Mouse (Mus musculus) MEL (cell line): ENCODE results near the gene Bub1. TPM values are rescaled to one million over a fixed set of nuclear protein-coding genes. Genes with fewer than 3 reads are reported as not detected.

ENCODE experiments used
- DNase-seq: peaks from one replicate; pipeline ENCODE4 v3.0.0; 2011; ENCODE audit warnings: low read depth, low spot score
- H3K27ac ChIP-seq: 2 replicates; pipeline ENCODE4 v1.5.1; 2012; ENCODE audit warnings: low read depth, mild to moderate bottlenecking, control low read depth, low read length, moderate library complexity; ENCODE audit not compliant: control insufficient read depth
- H3K27me3 ChIP-seq, 2 experiments: fragments of 150-350 bp in 1 of 2; sonication (generic) in 1 of 2; 2 replicates each; pipeline ENCODE4 v1.6.1; 2012; ENCODE audit warnings: low read length in 2 of 2, mild to moderate bottlenecking in 2 of 2, improper control_type of control experiment in 1 of 2, moderate library complexity in 1 of 2; ENCODE audit not compliant: insufficient read depth in 2 of 2, control insufficient read depth in 1 of 2
- H3K36me3 ChIP-seq, 2 experiments: 2 replicates each; pipeline ENCODE4 v1.6.1; 2012 to 2014; ENCODE audit warnings: low read length in 2 of 2, improper control_type of control experiment in 1 of 2, inconsistent platforms in 1 of 2, mild to moderate bottlenecking in 1 of 2; ENCODE audit not compliant: insufficient read depth in 2 of 2, control insufficient read depth in 1 of 2
- H3K4me1 ChIP-seq, 2 experiments: fragments of 150-350 bp in 1 of 2; sonication (generic) in 1 of 2; 2 replicates each; pipeline ENCODE4 v1.6.1; 2012; ENCODE audit warnings: low read length in 2 of 2, improper control_type of control experiment in 1 of 2, mild to moderate bottlenecking in 1 of 2; ENCODE audit not compliant: insufficient read depth in 2 of 2, control insufficient read depth in 1 of 2
- H3K4me3 ChIP-seq, 2 experiments: fragments of 150-350 bp in 1 of 2; sonication (generic) in 1 of 2; 2 replicates each; pipeline ENCODE4 v1.5.1; 2012; ENCODE audit warnings: low read depth in 2 of 2, low read length in 2 of 2, mild to moderate bottlenecking in 2 of 2, moderate library complexity in 2 of 2, control low read depth in 1 of 2, improper control_type of control experiment in 1 of 2; ENCODE audit not compliant: control insufficient read depth in 1 of 2, insufficient read depth in 1 of 2
- H3K79me2 ChIP-seq: 2 replicates; pipeline ENCODE4 v1.6.1; 2012; ENCODE audit warnings: mild to moderate bottlenecking, low read length, moderate library complexity; ENCODE audit not compliant: control insufficient read depth, poor library complexity, insufficient read depth
- H3K9ac ChIP-seq: 2 replicates; pipeline ENCODE4 v1.6.1; 2012; ENCODE audit warnings: low read depth, mild to moderate bottlenecking, control low read depth, low read length, moderate library complexity; ENCODE audit not compliant: control insufficient read depth, poor library complexity, severe bottlenecking
- H3K9me3 ChIP-seq: fragments of 150-350 bp; sonication (generic); replicated peaks from 2 replicates; pipeline ENCODE4 v1.6.1; 2012; ENCODE audit warnings: mild to moderate bottlenecking, low read length, improper control_type of control experiment, moderate library complexity; ENCODE audit not compliant: insufficient read depth
- CHD1 ChIP-seq: IDR thresholded peaks from 2 replicates; pipeline ENCODE4 v1.6.1; 2012; ENCODE audit warnings: low read depth, mild to moderate bottlenecking, inconsistent platforms, low read length, improper control_type of control experiment
- CHD2 ChIP-seq: IDR thresholded peaks from 2 replicates; pipeline ENCODE4 v1.6.1; 2011; ENCODE audit warnings: low read length, improper control_type of control experiment
- E2F4 ChIP-seq: IDR thresholded peaks from 2 replicates; pipeline ENCODE4 v1.6.1; 2011; ENCODE audit warnings: low read depth, low read length, improper control_type of control experiment, borderline replicate concordance
- ELF1 ChIP-seq: IDR thresholded peaks from 2 replicates; pipeline ENCODE4 v1.6.1; 2014; ENCODE audit warnings: low read depth, mild to moderate bottlenecking, inconsistent platforms, low read length, improper control_type of control experiment, moderate library complexity
- GABPA ChIP-seq: IDR thresholded peaks from 2 replicates; pipeline ENCODE4 v1.6.1; 2012; ENCODE audit warnings: low read depth, mild to moderate bottlenecking, inconsistent platforms, low read length, improper control_type of control experiment, moderate library complexity
- HCFC1 ChIP-seq: IDR thresholded peaks from 2 replicates; pipeline ENCODE4 v1.6.1; 2012; ENCODE audit warnings: low read depth, mild to moderate bottlenecking, inconsistent platforms, low read length, improper control_type of control experiment, moderate library complexity
- JUND ChIP-seq: IDR thresholded peaks from 2 replicates; pipeline ENCODE4 v1.6.1; 2011; ENCODE audit warnings: low read depth, mild to moderate bottlenecking, improper control_type of control experiment, low read length
- KAT2A ChIP-seq: conservative IDR thresholded peaks from 2 replicates; pipeline ENCODE4 v1.6.1; 2012; ENCODE audit warnings: low read depth, low read length, improper control_type of control experiment, inconsistent platforms
- MAX ChIP-seq: IDR thresholded peaks from 2 replicates; pipeline ENCODE4 v1.6.1; 2011; ENCODE audit warnings: low read length, improper control_type of control experiment
- MEF2A ChIP-seq: IDR thresholded peaks from 2 replicates; pipeline ENCODE4 v1.6.1; 2014; ENCODE audit warnings: low read depth, mild to moderate bottlenecking, inconsistent platforms, low read length, improper control_type of control experiment; ENCODE audit not compliant: poor library complexity, insufficient replicate concordance, severe bottlenecking; ENCODE audit errors: extremely low read depth
- POLR2AphosphoS2 ChIP-seq: IDR thresholded peaks from 2 replicates; pipeline ENCODE4 v1.6.1; 2011; ENCODE audit warnings: low read length, improper control_type of control experiment
- RAD21 ChIP-seq: IDR thresholded peaks from 2 replicates; pipeline ENCODE4 v1.6.1; 2011; ENCODE audit warnings: mild to moderate bottlenecking, low read depth, low read length, improper control_type of control experiment
- RCOR1 ChIP-seq: IDR thresholded peaks from 2 replicates; pipeline ENCODE4 v1.6.1; 2012; ENCODE audit warnings: low read depth, mild to moderate bottlenecking, inconsistent platforms, low read length, improper control_type of control experiment
- UBTF ChIP-seq: IDR thresholded peaks from 2 replicates; pipeline ENCODE4 v1.6.1; 2012; ENCODE audit warnings: low read depth, mild to moderate bottlenecking, inconsistent platforms, low read length, improper control_type of control experiment, moderate library complexity, borderline replicate concordance; ENCODE audit not compliant: insufficient read depth
- USF2 ChIP-seq, 2 experiments: IDR thresholded peaks; 2 replicates each; pipeline ENCODE4 v1.6.1; 2011 to 2012; ENCODE audit warnings: improper control_type of control experiment in 2 of 2, low read length in 2 of 2, borderline replicate concordance in 1 of 2, inconsistent platforms in 1 of 2, low read depth in 1 of 2, mild to moderate bottlenecking in 1 of 2; ENCODE audit not compliant: insufficient read depth in 1 of 2
- ZC3H11A ChIP-seq: IDR thresholded peaks from 2 replicates; pipeline ENCODE4 v1.6.1; 2012; ENCODE audit warnings: low read depth, mild to moderate bottlenecking, inconsistent platforms, low read length, improper control_type of control experiment
- ZKSCAN1 ChIP-seq: IDR thresholded peaks from 2 replicates; pipeline ENCODE4 v1.6.1; 2012; ENCODE audit warnings: low read depth, mild to moderate bottlenecking, inconsistent platforms, low read length, improper control_type of control experiment, moderate library complexity
- polyA plus RNA-seq, 2 experiments: library from polyadenylated mRNA; stranded (reverse) in 1 of 2; unstranded in 1 of 2; fragments of >175 nt in 1 of 2; fragments of >200 nt in 1 of 2; gene quantifications; 2 replicates each; pipeline versions ENCODE4 v1.2.1 to v1.2.4; 2012; ENCODE audit warnings: low replicate concordance in 2 of 2, low read depth in 1 of 2; ENCODE audit not compliant: insufficient read length in 2 of 2, insufficient read depth in 1 of 2, missing spikeins in 1 of 2
- total RNA-seq: library from RNA; depleted of rRNA; stranded (reverse); fragments of 300-350 nt; gene quantifications from 2 replicates; pipeline ENCODE4 v1.2.3, GENCODE M21; 2012

Gene Bub1
- total and polyA plus RNA-seq, 3 experiments: 34.6 to 618 (median 57.2) TPM

DNA sequence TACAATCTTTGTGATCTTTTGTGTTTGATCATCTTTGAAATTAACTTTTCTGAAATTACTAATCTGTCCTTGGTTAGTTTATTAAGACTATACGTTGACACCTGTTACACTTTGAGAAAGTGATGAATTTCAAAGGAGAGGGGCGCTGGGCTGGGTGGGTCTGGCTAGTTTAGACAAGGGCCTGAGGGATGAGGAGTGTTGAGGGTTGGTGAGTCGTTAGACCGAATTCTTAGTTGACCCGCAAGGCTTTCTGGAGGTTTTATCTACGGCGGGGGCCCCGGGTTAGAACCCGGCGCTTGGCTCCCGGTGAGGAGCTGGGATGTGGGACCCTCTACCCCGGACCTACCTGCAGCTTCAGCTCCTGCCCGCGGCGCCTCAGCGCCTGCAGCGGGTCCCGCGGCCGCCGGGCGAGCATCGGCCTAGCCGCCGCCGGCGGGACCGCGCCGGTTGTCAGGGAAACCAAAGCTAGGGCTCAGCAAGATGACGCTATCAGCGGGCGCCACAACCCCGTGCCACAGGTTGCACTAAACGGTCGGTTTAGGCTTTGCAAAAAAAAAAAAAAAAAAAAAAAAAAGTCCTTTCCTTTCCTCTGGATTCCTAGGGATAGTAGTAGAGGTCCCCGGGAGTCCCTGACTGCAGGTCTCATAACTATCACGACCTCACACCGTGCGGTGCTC is 43.1 kb downstream of the Bub1 start, which contains the start of gene Nphp1 (continued):
- TF ChIP-seq MAX (peak; percentile 61; the same call in 1 of the 2 replicates), ZKSCAN1 (no peak; the same call in 1 of the 2 replicates), USF2 (IDR thresholded peaks at IDR 0.05; ENCODE audit: borderline replicate concordance in 1 of 2, insufficient read depth in 1 of 2, low read depth in 1 of 2, low read length in 2 of 2) (no peak), JUND (no peak), ELF1 (peak; percentile 43; the same call in 1 of the 2 replicates), CHD2 (no peak), RAD21 (no peak), HCFC1 (peak; percentile 87), UBTF (no peak), E2F4 (peak; percentile 49; the same call in 1 of the 2 replicates)

DNA sequence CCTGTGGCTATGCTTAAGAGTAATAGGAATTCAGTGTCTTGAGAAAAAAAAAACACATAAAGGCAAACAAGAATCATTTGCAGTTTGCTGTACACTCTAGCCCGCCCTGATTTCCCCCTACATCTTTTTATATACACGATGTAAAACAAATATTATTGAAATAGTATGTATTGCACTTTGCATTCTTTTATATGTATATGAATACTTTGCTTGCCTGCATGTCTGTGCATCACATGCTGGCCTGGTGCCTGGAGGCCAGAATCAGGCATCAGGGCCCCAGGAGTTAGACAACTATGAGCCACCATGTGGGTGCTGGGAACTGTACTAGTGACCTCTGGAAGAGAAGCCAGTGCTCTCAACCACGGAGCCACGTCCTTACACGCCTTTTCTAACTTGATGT is 44.4 kb downstream of the Bub1 start:
- TF ChIP-seq HCFC1 (no peak), MEF2A (no peak), KAT2A (no peak), ZC3H11A (no peak), RCOR1 (no peak), CHD1 (no peak), POLR2AphosphoS2 (no peak), USF2 (IDR thresholded peaks at IDR 0.05; ENCODE audit: borderline replicate concordance in 1 of 2, insufficient read depth in 1 of 2, low read depth in 1 of 2, low read length in 2 of 2) (no peak), GABPA (no peak)
- TF ChIP-seq, all 39 proteins: peak for 0
- Histone ChIP-seq H3K4me3 (no peak overlapping the region), H3K9me3 (no peaks in the 10 kb centered on the region), H3K27ac (no peak overlapping the region), H3K79me2 (peaks cover 18% of the 10 kb centered on the region), H3K36me3 (peaks cover 0 to 15% of the 10 kb centered on the region in 2 experiments; a peak in 2 of 4 replicates), H3K27me3 (no peaks in the 10 kb centered on the region), H3K4me1 (peaks cover 3 to 15% of the 10 kb centered on the region in 2 experiments), H3K9ac (no peak overlapping the region)
- no peak for DNase-seq
